Mouse (Mus musculus): ENCODE measurements around the gene Gm10974.

Gene Gm10974

GRCm38 (mm10) chr7:66359044-66359443 is 6.7 kb upstream of the Gm10974 start:
- peak; percentile 29 for DNase-seq (ENCODE audit: low spot score)

DNA sequence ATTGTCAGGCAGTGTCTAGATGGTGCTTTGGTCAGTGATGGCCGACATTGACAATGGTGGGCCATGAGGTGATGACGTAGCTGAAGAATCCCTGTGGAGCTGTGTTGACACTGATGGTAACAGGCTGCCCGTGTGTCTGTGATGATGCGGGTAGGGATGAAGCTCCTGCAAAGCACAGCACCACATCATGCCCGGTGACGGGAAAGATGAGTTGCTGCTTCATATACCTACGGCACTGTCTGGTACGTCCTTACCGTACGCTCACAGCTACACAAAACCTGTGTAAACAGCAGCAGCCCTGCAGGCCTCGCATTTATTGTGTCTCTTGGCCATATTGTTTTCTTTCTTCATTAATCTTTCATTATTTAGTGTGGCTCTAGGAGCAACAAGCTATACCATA is 1.2 kb upstream of the Gm10974 start:
- DNase-seq (ENCODE audit: low spot score) = no peak

- DNase-seq (ENCODE audit: low spot score) = no peak
Measured at GRCm38 (mm10) chr7:66365411-66365810, 294 bp upstream of the Gm10974 start.

DNA sequence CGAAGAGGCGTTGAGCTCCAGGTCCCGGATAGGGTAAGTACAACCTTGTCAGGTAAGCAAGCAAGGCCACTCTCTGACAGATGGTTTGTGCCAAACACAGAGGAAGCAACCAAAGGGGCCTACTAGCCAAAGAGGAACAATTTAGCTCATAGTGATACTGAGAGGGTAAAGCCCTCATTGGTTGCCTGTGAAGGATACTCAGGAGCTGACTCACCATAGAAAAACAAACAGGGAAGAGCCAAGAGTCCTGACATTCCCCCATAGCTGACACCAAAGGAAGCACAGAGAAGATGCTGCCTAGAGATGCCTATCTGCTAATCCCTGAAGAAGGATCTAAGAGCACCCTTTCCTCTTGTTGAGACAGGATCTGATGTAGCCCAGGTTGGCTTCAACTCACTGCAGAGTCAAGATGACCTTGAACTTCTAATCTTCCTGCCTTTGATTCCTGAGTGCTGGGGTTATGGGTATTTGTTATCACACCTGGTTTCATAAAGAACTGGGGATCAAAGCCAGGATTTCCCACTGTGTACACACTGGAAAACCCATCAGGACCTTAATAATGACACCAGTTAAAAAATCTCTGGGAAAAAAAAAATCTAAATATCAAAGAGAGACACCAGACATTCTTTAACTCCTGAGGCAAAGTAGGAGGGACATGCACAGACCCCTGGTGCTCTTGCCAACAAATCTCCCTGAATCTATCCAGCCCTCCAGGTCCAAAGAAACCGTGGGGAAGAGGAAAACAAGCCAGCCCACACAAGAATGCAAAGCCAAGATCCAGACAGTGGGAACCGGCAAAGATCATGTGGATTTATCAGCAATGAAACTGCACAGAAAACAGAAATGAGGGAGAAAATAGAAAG is 3.6 kb downstream of the Gm10974 start:
- DNase-seq (ENCODE audit: low spot score) = no peak

- no peak for DNase-seq (ENCODE audit: low spot score)
Measured at GRCm38 (mm10) chr7:66369934-66370445, 4.3 kb downstream of the Gm10974 start.

DNA sequence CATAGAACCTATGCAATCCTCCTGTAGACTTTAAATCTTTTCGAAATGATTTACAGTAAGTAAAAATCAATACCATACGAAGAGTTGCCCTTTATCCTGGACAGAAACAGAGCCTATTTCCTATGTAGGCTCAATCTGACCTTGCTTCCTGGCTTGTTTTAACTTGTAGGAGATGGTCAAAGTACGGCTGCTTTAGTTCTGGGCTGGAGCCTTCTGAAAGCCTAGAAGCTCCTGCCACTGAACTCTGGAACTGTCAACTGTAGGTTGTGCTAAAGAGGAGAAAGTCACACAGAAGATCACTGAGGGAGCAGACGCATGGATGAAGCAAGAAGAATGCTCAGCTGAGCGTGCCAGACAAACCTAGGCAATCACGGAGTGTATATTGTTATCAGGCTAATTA is 5.3 kb downstream of the Gm10974 start:
- no peak for DNase-seq (ENCODE audit: low spot score)

DNA sequence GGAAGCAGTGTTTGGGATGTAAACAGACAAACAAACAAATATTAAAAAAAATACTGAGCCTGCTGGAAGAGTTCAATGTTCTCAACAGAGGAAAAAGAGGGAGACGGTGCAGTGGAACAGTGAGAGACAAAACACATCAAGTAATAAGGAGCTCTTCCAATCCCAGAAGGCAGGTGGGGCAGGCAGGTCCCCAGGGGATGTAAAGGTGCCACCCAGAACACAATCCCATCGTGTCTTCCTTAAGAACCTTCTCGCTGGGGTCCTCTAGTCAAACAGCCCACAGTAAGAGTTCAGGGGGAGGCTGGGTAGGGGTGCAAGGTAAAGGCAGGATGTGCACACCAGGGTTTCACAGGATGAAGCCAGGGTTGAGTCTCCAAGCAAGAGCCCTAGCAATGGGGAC is 7.7 kb downstream of the Gm10974 start:
- no peak for DNase-seq (ENCODE audit: low spot score)

- no peak for DNase-seq (ENCODE audit: low spot score)
Measured at GRCm38 (mm10) chr7:66375736-66376135, 10.0 kb downstream of the Gm10974 start.

DNA sequence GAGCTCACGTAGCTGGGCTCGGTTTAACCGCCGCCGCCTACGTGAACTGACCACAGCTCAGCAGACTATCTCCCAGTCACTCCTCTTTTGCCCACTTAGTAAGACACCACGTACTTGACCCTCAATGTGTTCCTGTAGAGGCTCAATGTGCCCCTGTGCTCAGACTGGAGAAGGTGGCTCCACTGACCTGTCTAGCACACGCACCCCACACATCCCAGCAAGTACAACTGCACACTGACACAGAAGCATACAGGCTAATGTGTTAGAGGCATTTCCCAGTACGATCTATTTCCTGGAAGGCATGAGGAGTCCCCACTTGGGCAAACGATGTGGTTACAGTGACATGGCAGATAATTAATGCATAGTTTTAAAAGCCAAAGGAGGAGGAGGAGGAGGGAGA is 10.9 kb downstream of the Gm10974 start:
- DNase-seq (ENCODE audit: low spot score) = no peak

DNA sequence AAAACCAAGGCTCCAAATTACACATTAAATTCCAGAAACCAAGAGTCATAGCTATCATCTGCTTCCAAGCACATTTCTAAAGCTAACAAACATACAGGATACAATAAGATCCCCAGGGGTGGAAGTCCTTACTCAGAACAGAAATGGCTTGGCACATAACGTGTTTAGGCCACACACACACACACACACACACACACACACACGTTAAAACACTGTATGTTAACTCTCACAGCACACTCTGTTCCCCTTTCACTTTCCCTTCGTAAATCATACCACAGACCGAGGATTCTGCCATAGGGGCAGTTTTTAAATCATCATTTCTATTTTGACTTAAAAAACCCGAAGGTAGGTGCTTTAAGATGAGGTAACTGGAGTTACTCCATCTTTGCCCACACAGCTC is 18.5 kb downstream of the Gm10974 start:
- no peak for DNase-seq (ENCODE audit: low spot score)

GRCm38 (mm10) chr7:66384891-66385290 is 19.2 kb downstream of the Gm10974 start:
- DNase-seq (ENCODE audit: low spot score) = no peak

GRCm38 (mm10) chr7:66385826-66386225 is 20.1 kb downstream of the Gm10974 start:
- no peak for DNase-seq (ENCODE audit: low spot score)

DNA sequence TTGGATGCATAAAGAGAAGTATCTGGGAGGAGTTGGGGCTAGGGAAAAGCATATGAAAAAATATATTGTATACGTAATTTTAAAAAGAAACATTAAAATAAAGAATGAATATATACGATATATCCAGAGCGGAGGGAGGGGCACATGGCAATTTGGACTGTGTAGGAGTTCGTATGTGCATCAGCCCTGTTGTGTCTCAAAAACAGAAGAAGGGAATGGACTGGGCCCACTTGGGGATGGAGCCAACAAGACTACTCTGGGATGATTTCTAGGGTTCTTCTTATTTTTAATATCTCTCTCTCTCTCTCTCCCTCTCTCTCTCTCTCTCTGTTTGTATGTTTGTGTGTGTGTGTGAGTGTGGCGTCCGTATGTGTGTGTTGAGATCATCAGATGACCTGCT is 20.7 kb downstream of the Gm10974 start:
- no peak for DNase-seq (ENCODE audit: low spot score)

GRCm38 (mm10) chr7:66387419-66387812 is 21.7 kb downstream of the Gm10974 start:
- DNase-seq (ENCODE audit: low spot score) = no peak

GRCm38 (mm10) chr7:66387813-66388521 is 22.3 kb downstream of the Gm10974 start, which contains the start of gene Lrrk1:
Gene Lrrk1 (minus strand): TSS chr7:66388350.
- DNase-seq (ENCODE audit: low spot score) = peak; percentile 38

DNA sequence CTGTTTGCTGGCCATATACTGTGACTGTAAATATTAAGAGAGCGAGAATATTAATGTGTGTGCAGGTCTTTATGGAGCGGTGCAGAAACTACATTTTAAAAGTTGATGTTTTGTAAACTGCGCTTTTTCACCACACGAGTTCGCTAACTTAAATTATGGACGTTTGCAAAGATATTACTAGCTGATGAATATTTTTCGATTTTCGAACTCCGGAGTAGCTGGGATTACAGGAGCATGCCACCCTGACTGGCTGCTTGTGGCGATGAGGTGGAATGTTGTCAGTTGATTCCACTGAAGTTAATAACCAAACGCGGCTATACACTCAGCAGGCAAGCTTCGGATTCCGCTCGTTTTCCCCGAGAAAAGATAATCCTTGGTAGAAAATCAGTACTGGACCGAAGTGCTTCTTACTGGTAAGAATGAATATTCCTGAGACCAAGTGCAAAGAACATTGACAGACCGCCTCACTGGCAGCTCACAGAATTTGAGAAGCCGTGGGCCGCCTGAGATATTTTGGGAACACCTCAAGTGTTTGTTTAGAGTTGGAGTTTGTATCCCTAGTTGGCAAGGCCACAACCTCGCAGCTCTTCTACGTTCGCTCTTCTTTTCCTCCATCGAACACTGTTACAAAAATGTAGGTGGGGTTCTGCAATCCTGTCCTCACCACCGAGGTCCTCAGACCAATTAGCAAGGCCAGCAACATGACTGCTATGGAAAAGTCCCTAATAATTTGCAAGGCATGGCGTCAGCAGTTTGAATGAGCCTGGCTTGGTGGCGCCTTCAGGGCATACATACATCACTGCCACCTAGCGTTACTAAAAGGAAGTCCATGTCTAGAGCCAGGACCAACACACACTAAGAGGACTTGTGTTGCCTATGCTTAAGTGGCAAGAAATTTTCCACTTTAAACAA is 23.2 kb downstream of the Gm10974 start:
- DNase-seq (ENCODE audit: low spot score) = peak; percentile 68

DNA sequence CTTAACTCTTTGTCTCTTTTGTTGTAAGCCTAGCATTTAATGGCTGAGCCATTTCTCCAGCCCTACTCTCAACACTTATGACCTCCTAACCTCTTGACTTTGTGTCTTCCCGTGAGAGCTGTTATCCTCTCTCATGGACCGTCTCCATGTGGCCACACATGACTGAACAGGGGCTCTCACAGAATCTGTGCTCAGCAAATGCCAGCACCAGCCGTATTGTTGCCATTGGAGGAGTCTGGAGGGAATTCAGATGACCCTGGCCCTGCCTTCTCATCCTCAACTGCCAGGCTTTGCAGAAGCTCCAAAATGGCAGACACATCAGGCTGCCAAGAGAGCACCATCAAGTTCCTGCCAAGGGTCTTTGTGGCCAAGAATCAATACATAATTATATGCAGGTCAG is 31.6 kb downstream of the Gm10974 start:
- DNase-seq (ENCODE audit: low spot score) = no peak

DNA sequence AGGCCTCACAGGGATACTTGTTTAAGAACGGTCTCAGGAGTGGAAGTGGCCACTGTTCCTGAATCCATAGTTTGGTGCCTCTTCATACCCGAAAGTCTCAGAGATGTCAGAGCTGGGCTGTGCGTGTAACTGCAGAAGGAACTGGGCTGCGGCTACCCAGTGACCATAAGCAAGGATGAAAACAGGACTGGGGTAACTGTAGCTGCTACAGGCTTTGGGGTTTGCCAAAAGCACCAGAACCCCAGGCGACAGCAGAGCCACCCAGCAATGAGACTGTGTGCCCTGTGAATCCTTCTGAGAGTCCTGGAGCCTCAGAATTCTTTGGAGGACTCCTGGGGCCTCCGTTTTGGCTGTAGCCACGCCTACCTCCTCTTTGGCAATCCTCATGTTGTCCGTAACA is 35.9 kb downstream of the Gm10974 start:
- DNase-seq (ENCODE audit: low spot score) = no peak

DNA sequence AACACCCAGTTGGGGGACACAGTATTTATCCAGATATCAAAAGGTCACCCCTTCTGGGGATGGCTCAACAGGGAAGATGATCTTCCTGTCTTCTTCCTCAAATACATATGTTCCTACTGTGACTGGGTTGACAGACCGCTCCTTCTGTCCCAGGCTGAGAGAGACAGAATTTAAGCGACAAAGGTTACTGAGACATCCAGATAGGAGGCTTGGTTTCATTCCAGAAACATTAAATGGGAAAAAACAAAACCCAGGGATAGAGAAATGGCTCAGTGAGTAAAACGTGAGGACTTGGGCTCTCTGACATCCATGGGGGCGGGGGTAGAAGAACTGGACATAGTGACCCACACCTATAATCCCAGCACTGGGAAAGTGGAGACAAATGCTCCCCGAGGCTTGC is 37.2 kb downstream of the Gm10974 start:
- DNase-seq (ENCODE audit: low spot score) = no peak

DNA sequence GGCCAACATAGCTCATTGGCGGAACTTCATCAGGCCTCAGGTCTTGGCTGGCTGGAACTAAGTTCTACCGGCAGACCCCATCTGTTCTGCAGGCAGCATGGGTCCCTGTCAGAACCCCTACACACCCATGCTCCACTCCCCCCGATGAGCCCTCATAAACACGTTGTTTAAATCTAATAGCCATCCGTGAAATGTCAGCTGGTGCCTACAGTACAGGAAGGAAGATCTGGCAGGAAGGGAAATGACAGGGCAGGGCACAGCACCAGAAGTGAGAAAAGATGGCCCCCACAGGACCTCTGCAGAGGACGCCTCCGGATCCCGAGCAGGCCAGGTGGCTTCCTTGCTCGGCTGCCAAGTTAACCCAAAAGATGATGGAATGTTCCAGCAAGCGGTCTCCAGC is 38.4 kb downstream of the Gm10974 start:
- no peak for DNase-seq (ENCODE audit: low spot score)

GRCm38 (mm10) chr7:66404802-66405201 is 39.1 kb downstream of the Gm10974 start:
- DNase-seq (ENCODE audit: low spot score) = no peak

GRCm38 (mm10) chr7:66405541-66405940 is 39.8 kb downstream of the Gm10974 start:
- DNase-seq (ENCODE audit: low spot score) = no peak

Measured in c-Kit-positive CD71-positive TER-119-positive erythroid progenitor cells, embryonic 14.5 days (primary cell).